In genomic region chr6:67029312-67029950, GRCm38 (mm10) we compare ENCODE assay signal across 19 mouse cellular contexts. TPM values are rescaled to one million over a fixed set of nuclear protein-coding genes. Genes with fewer than 3 reads are reported as not detected.
DNase-seq lines count a peak whose midpoint lies in the region; ATAC-seq and TF ChIP-seq lines count a peak whose summit lies in the region.
"Had no signal": no experiment of that assay in that cellular context is flagged by ENCODE, and none has a peak within 500 bp of the region (broad histone marks: within the 10 kb centered on the region; RNA-seq: fewer than 3 reads in every experiment).

No protein-coding gene starts in this region.

- TF ChIP-seq CTCF in hindbrain, postnatal 0 days (IDR thresholded peaks at IDR 0.05; ENCODE audit: low read depth): no peak
- TF ChIP-seq CTCF in embryonic fibroblast, embryonic 13.5 days (IDR thresholded peaks at IDR 0.05; ENCODE audit: borderline replicate concordance, insufficient read depth, low read length): no peak

- no peaks in the 10 kb centered on the region for H3K36me3 ChIP-seq in hindbrain, postnatal 0 days (ENCODE audit: insufficient read depth, low read length)
- H3K36me3 ChIP-seq in hindbrain, embryonic 14.5 days (replicated peaks; ENCODE audit: control insufficient read depth, insufficient read depth): no peaks in the 10 kb centered on the region
- H3K36me3 ChIP-seq in midbrain, embryonic 14.5 days (ENCODE audit: control insufficient read depth, insufficient read depth, low read length): no peaks in the 10 kb centered on the region
- no peaks in the 10 kb centered on the region for H3K36me3 ChIP-seq in midbrain, embryonic 13.5 days
- no peaks in the 10 kb centered on the region for H3K36me3 ChIP-seq in stomach, embryonic 15.5 days
- H3K36me3 ChIP-seq: hindbrain, embryonic 15.5 days; midbrain, embryonic 10.5 days had no signal

- no peak for TF ChIP-seq POLR2A in embryonic fibroblast, embryonic 13.5 days (IDR thresholded peaks at IDR 0.05; ENCODE audit: low read depth, low read length)

- H3K27me3 ChIP-seq in hindbrain, postnatal 0 days (ENCODE audit: insufficient read depth, low read length): no peaks in the 10 kb centered on the region
- peaks cover 10% of the 10 kb centered on the region; the same call in 1 of the 2 replicates for H3K27me3 ChIP-seq in hindbrain, embryonic 14.5 days (ENCODE audit: control insufficient read depth, insufficient read depth, low read length)
- H3K27me3 ChIP-seq in midbrain, embryonic 14.5 days (ENCODE audit: control insufficient read depth, insufficient read depth, low read length): peaks cover 9% of the 10 kb centered on the region; the same call in 1 of the 2 replicates
- peaks cover 22% of the 10 kb centered on the region for H3K27me3 ChIP-seq in midbrain, embryonic 13.5 days
- H3K27me3 ChIP-seq in stomach, embryonic 15.5 days (replicated peaks): no peaks in the 10 kb centered on the region
- H3K27me3 ChIP-seq: hindbrain, embryonic 15.5 days; liver, embryonic 13.5 days had no signal

- no peak overlapping the region for H3K27ac ChIP-seq in hindbrain, postnatal 0 days
- no peak overlapping the region for H3K27ac ChIP-seq in hindbrain, embryonic 14.5 days
- H3K27ac ChIP-seq in midbrain, embryonic 14.5 days (replicated peaks; ENCODE audit: low read depth, low read length): no peak overlapping the region
- no peak overlapping the region for H3K27ac ChIP-seq in midbrain, embryonic 13.5 days
- H3K27ac ChIP-seq in embryonic fibroblast, embryonic 13.5 days (ENCODE audit: insufficient read depth, low read length): peak overlapping the region; percentile 59
- H3K27ac ChIP-seq in stomach, embryonic 15.5 days: no peak overlapping the region
- H3K27ac ChIP-seq: hindbrain, embryonic 15.5 days; liver, embryonic 13.5 days; midbrain, embryonic 10.5 days had no signal

- DNase-seq in hindbrain, postnatal 0 days (ENCODE audit: low spot score): no peak
- DNase-seq in hindbrain, embryonic 14.5 days (ENCODE audit: low spot score): no peak
- DNase-seq in midbrain, embryonic 14.5 days: no peak
- no peak for DNase-seq in frontal cortex, adult 2 months (ENCODE audit: extremely low spot score in 1 of 2, low spot score in 1 of 2)
- DNase-seq in thymus, postnatal 10 days (ENCODE audit: low spot score in 2 of 2): no peak
- DNase-seq: adrenal gland, postnatal 36 days; cerebellum, adult 9-10 months; heart, postnatal 10 days; kidney, postnatal 4 days; layer of hippocampus, postnatal 36 days; left cerebral cortex, postnatal 4 days; liver, embryonic 13.5 days; lung, postnatal 14 days; thymus, postnatal 14 days had no signal

- H3K4me1 ChIP-seq in hindbrain, postnatal 0 days (ENCODE audit: insufficient read depth, low read length): no peaks in the 10 kb centered on the region
- H3K4me1 ChIP-seq in hindbrain, embryonic 14.5 days (replicated peaks; ENCODE audit: control insufficient read depth, insufficient read depth, low read length): peaks cover 9% of the 10 kb centered on the region; the same call in 1 of the 2 replicates
- H3K4me1 ChIP-seq in midbrain, embryonic 14.5 days (ENCODE audit: control insufficient read depth, insufficient read depth, low read length): peaks cover 8% of the 10 kb centered on the region; the same call in 1 of the 2 replicates
- peaks cover 9% of the 10 kb centered on the region for H3K4me1 ChIP-seq in midbrain, embryonic 13.5 days (replicated peaks)
- H3K4me1 ChIP-seq in embryonic fibroblast, embryonic 13.5 days (ENCODE audit: control insufficient read depth, insufficient read depth, low read length): 0 out of 2 replicates have a peak, but pooled peaks cover 1% of the 10 kb centered on the region
- H3K4me1 ChIP-seq in stomach, embryonic 15.5 days: no peaks in the 10 kb centered on the region

- H3K4me2 ChIP-seq in hindbrain, postnatal 0 days (ENCODE audit: low read depth, low read length): no peak overlapping the region
- no peak overlapping the region for H3K4me2 ChIP-seq in hindbrain, embryonic 14.5 days (replicated peaks)
- no peak overlapping the region for H3K4me2 ChIP-seq in midbrain, embryonic 14.5 days (ENCODE audit: low read length)
- no peak overlapping the region for H3K4me2 ChIP-seq in midbrain, embryonic 13.5 days (replicated peaks)
- no peak overlapping the region for H3K4me2 ChIP-seq in stomach, embryonic 15.5 days
- H3K4me2 ChIP-seq: hindbrain, embryonic 15.5 days; liver, embryonic 13.5 days had no signal

- H3K4me3 ChIP-seq in hindbrain, postnatal 0 days (ENCODE audit: low read length): no peak overlapping the region
- no peak overlapping the region for H3K4me3 ChIP-seq in hindbrain, embryonic 14.5 days (replicated peaks; ENCODE audit: low read length)
- no peak overlapping the region for H3K4me3 ChIP-seq in midbrain, embryonic 14.5 days (replicated peaks; ENCODE audit: low read depth, low read length)
- no peak overlapping the region for H3K4me3 ChIP-seq in midbrain, embryonic 13.5 days (replicated peaks)
- H3K4me3 ChIP-seq in embryonic fibroblast, embryonic 13.5 days (ENCODE audit: insufficient read depth, low read length): no peak overlapping the region
- H3K4me3 ChIP-seq in stomach, embryonic 15.5 days (replicated peaks): no peak overlapping the region
- H3K4me3 ChIP-seq: hindbrain, embryonic 15.5 days; liver, embryonic 13.5 days had no signal

- no peaks in the 10 kb centered on the region for H3K9me3 ChIP-seq in hindbrain, postnatal 0 days (ENCODE audit: low read length)
- H3K9me3 ChIP-seq in hindbrain, embryonic 14.5 days (ENCODE audit: control insufficient read depth, low read length): no peaks in the 10 kb centered on the region
- H3K9me3 ChIP-seq in midbrain, embryonic 14.5 days (ENCODE audit: control insufficient read depth, low read length): no peaks in the 10 kb centered on the region
- no peaks in the 10 kb centered on the region for H3K9me3 ChIP-seq in midbrain, embryonic 13.5 days
- no peaks in the 10 kb centered on the region for H3K9me3 ChIP-seq in stomach, embryonic 15.5 days
- H3K9me3 ChIP-seq: hindbrain, embryonic 15.5 days; liver, embryonic 13.5 days; midbrain, embryonic 10.5 days had no signal

- 40% methylated on average over 5 of the region's 5 CpGs for WGBS in hindbrain, postnatal 0 days
- 26% methylated on average over 5 of the region's 5 CpGs for WGBS in hindbrain, embryonic 14.5 days
- WGBS in midbrain, embryonic 14.5 days: 27% methylated on average over 5 of the region's 5 CpGs
- 31% methylated on average over 5 of the region's 5 CpGs for WGBS in midbrain, embryonic 13.5 days
- WGBS in stomach, embryonic 15.5 days: 31% methylated on average over 5 of the region's 5 CpGs

- 0 out of 2 replicates have a peak, but pooled peaks have one; percentile 18 for ATAC-seq in hindbrain, postnatal 0 days
- ATAC-seq in hindbrain, embryonic 14.5 days (ENCODE audit: low FRiP score): no peak
- ATAC-seq in midbrain, embryonic 14.5 days (ENCODE audit: low FRiP score, low TSS enrichment): peak; percentile 48; the same call in 1 of the 2 replicates
- no peak for ATAC-seq in midbrain, embryonic 13.5 days
- peak; percentile 18; the same call in 1 of the 2 replicates for ATAC-seq in stomach, embryonic 15.5 days (ENCODE audit: insufficient read depth, low FRiP score, low read depth)

- no peak overlapping the region for H3K9ac ChIP-seq in hindbrain, postnatal 0 days (replicated peaks; ENCODE audit: low read length)
- no peak overlapping the region for H3K9ac ChIP-seq in hindbrain, embryonic 14.5 days
- no peak overlapping the region for H3K9ac ChIP-seq in midbrain, embryonic 14.5 days (replicated peaks; ENCODE audit: low read length)
- H3K9ac ChIP-seq in midbrain, embryonic 13.5 days (replicated peaks): no peak overlapping the region
- H3K9ac ChIP-seq in stomach, embryonic 15.5 days: no peak overlapping the region
- H3K9ac ChIP-seq: hindbrain, embryonic 15.5 days; liver, embryonic 13.5 days had no signal

RNA-seq across cellular contexts. Expression of gene Gadd45a, which starts 7.8 kb away (rescaled TPM):
- total RNA-seq in hindbrain, postnatal 0 days (2014; rRNA removed): 7.9 and 14.9 TPM in 2 replicates
- polyA plus RNA-seq in hindbrain, postnatal 0 days (2015; fragmentation: Nextera tagmentation; extraction: Ambion mirVana): 16.2 and 16.9 TPM in 2 replicates
- polyA plus RNA-seq in hindbrain, embryonic 14.5 days (2014; fragmentation: Nextera tagmentation; extraction: Ambion mirVana): 14.1 and 14.8 TPM in 2 replicates
- polyA plus RNA-seq in midbrain, embryonic 14.5 days (2014; fragmentation: Nextera tagmentation; extraction: Ambion mirVana): 13.7 and 18.6 TPM in 2 replicates
- 18.6 and 21.1 TPM in 2 replicates for polyA plus RNA-seq in midbrain, embryonic 13.5 days (2015; fragmentation: Nextera tagmentation; extraction: Ambion mirVana)
- 59.5 and 69.2 TPM in 2 replicates for polyA plus RNA-seq in embryonic fibroblast, embryonic 13.5 days (2011; ENCODE audit: insufficient read length, low read depth, missing spikeins)
- polyA plus RNA-seq in stomach, embryonic 15.5 days (2015; fragmentation: Nextera tagmentation; extraction: Ambion mirVana): 26.7 and 31.5 TPM in 2 replicates
- 13.5 and 17.8 TPM in 2 replicates for polyA plus RNA-seq in frontal cortex, adult 2 months (2012; rRNA removed)

Comparison
In these comparisons a context has a peak if more than half of its experiments do, and no peak if none do; other contexts are left out.
1. ATAC-seq: peak in hindbrain, postnatal 0 days (single experiment), midbrain, embryonic 14.5 days (single experiment) and stomach, embryonic 15.5 days (single experiment); none in hindbrain, embryonic 14.5 days (single experiment) and midbrain, embryonic 13.5 days (single experiment).